Mouse (Mus musculus) midbrain, postnatal 0 days (tissue): ENCODE data around the gene Gzmd. TPM values are rescaled to one million over a fixed set of nuclear protein-coding genes. Genes with fewer than 3 reads are reported as not detected.
"Not testable (repeated sequence)": the region's sequence is repeated elsewhere in the genome, so short reads cannot be mapped to it uniquely, and the experiment has no call there.

Experiments used
- ATAC-seq: fragments of 200-750 bp; cut with Nextera tagmentation; 2 replicates; pipeline ENCODE4 v1.8.0; 2017; ENCODE audit warnings: moderate number of reproducible peaks, mild to moderate bottlenecking, moderate TSS enrichment, moderate library complexity; ENCODE audit not compliant: low FRiP score
- DNase-seq: peaks from one replicate; pipeline ENCODE4 v3.0.0-alpha.2; 2015; ENCODE audit warnings: low spot score
- H3K27ac ChIP-seq: fragments of 300-500 bp; sonication (generic); 2 replicates; pipeline ENCODE4 v1.5.1; 2014; ENCODE audit warnings: low read depth, mild to moderate bottlenecking, low read length, mixed read lengths
- H3K27me3 ChIP-seq: fragments of 300-500 bp; sonication (generic); 2 replicates; pipeline ENCODE4 v1.6.1; 2014; ENCODE audit warnings: low read length, control low read depth, mixed read lengths; ENCODE audit not compliant: insufficient read depth
- H3K36me3 ChIP-seq: fragments of 300-500 bp; sonication (generic); 2 replicates; pipeline ENCODE4 v1.6.1; 2014; ENCODE audit warnings: low read length, control low read depth, mixed read lengths; ENCODE audit not compliant: insufficient read depth
- H3K4me1 ChIP-seq: fragments of 300-500 bp; sonication (generic); 2 replicates; pipeline ENCODE4 v1.6.1; 2014; ENCODE audit warnings: mild to moderate bottlenecking, control low read depth, antibody characterized with exemption, low read length, mixed read lengths; ENCODE audit not compliant: insufficient read depth
- H3K4me2 ChIP-seq: fragments of 300-500 bp; sonication (generic); 2 replicates; pipeline ENCODE4 v1.6.1; 2014; ENCODE audit warnings: low read depth, mild to moderate bottlenecking, low read length, mixed read lengths; ENCODE audit not compliant: poor library complexity, severe bottlenecking
- H3K4me3 ChIP-seq: fragments of 300-500 bp; sonication (generic); 2 replicates; pipeline ENCODE4 v1.5.1; 2014; ENCODE audit warnings: low read depth, mild to moderate bottlenecking, low read length, moderate library complexity
- H3K9ac ChIP-seq: fragments of 300-500 bp; sonication (generic); replicated peaks from 2 replicates; pipeline ENCODE4 v1.6.1; 2014; ENCODE audit warnings: mild to moderate bottlenecking, low read length, moderate library complexity, mixed read lengths; ENCODE audit not compliant: poor library complexity, severe bottlenecking
- H3K9me3 ChIP-seq: fragments of 300-500 bp; sonication (generic); 2 replicates; pipeline ENCODE4 v1.6.1; 2016; ENCODE audit warnings: low read length, control low read depth
- CTCF ChIP-seq: IDR thresholded peaks from 2 replicates; pipeline ENCODE4 v1.5.1; 2016; ENCODE audit warnings: antibody characterized with exemption, mild to moderate bottlenecking
- WGBS: fragments of 180-500 bp; shearing (Covaris S2); extraction: QIAGEN DNeasy Blood & Tissue Kit; methylation state at CpG from one replicate; pipeline ENCODE4 v1.1.7; 2014; 5-methylcytosine and 5-hydroxymethylcytosine counted together
- polyA plus RNA-seq: library from polyadenylated mRNA; unstranded; fragments of >200 nt; fragmentation: Nextera tagmentation; extraction: Ambion mirVana; gene quantifications from 2 replicates; pipeline ENCODE4 v1.2.1, GENCODE M21; 2015
- total RNA-seq: library from RNA; depleted of rRNA; stranded (reverse); fragments of >200 nt; gene quantifications from 2 replicates; pipeline ENCODE4 v1.2.3, GENCODE M21; 2014

Gene Gzmd
- total and polyA plus RNA-seq, 2 experiments from 2014 or later = not detected

DNA sequence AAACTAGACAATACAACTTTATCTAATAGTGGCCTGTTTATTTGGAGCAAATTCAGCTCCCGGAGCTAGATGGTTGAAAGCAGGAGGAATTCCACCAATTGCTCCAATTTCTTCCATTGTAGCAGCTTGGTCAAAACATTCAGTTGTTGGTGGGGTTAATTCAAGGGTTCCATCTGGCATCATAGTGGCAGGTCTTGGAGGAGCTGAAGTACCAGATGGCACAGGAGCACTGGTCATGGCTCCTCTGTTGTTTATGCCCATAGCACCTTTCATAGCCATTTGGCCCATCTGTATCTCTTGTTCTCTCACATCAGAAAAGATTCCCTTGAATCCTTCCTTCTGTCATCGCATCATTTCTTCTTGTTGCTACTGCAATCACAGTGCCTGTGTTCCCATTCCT, 29.7 kb upstream of the Gzmd start:
- Histone ChIP-seq H3K4me2 (no peak overlapping the region), H3K9ac (no peak overlapping the region), H3K4me1 (no peaks in the 10 kb centered on the region), H3K36me3 (no peaks in the 10 kb centered on the region), H3K9me3 (no peaks in the 10 kb centered on the region), H3K27me3 (no peaks in the 10 kb centered on the region), H3K4me3 (no peak overlapping the region), H3K27ac (no peak overlapping the region)
- no peak for TF ChIP-seq CTCF
- 96% methylated on average over 2 of the region's 2 CpGs for WGBS
- no peak for DNase-seq
- no peak for ATAC-seq

DNA sequence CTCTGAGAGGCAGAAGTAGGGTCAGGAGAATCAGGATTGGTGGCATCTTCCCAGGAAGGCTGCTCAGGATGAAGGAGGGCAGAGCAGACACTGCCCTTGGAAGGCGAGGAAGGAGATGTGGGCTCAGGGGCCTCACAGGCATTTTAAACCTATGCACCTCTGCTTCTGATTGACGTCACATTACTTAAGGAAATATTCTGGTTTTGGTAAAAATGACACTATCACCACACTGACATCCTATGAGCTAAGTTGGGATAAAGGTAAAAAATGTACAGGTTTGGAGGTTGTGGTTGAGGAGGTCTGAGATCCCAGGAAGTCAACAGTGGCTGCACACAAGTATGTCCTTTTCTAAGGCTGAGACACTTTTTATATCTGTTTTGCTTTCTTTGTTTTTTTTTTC, 27.1 kb upstream of the Gzmd start, which contains the start of gene Gzmg:
Gzmg (minus strand) TSS at position 101 of the 400 bp plus-strand sequence.
- DNase-seq, H3K27ac ChIP-seq, H3K9me3 ChIP-seq, H3K9ac ChIP-seq, H3K4me3 ChIP-seq, H3K36me3 ChIP-seq, ATAC-seq, H3K27me3 ChIP-seq, H3K4me2 ChIP-seq, H3K4me1 ChIP-seq: not testable (repeated sequence)
- WGBS = 94% methylated on average over 2 of the region's 2 CpGs

GRCm38 (mm10) chr14:56155340-56155739, 22.9 kb upstream of the Gzmd start:
- Histone ChIP-seq H3K9me3 (no peaks in the 10 kb centered on the region), H3K27me3 (no peaks in the 10 kb centered on the region), H3K4me1 (no peaks in the 10 kb centered on the region), H3K4me3 (no peak overlapping the region), H3K9ac (no peak overlapping the region), H3K27ac (no peak overlapping the region), H3K4me2 (no peak overlapping the region), H3K36me3 (no peaks in the 10 kb centered on the region)
- WGBS = 71% methylated on average over 2 of the region's 2 CpGs
- TF ChIP-seq CTCF = no peak
- ATAC-seq (no peak), DNase-seq (no peak)

DNA sequence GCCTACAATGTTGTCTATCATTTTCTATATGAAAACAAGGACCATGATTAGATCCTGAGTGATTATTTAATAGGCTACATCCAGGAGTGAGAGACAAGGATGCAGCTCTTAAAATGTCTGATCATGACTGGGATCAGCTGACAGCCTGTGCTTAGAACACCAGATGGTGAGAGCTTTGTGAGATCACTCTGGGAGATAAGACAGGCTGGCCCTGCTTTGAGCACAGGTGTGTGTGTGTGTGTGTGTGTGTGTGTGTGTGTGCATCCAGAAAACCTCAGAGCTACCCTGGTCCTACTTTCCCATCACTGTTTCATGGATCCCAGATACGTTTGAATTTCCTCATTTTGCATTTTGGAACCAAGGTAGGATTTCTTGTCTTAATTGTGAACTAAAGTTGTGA, 1.3 kb upstream of the Gzmd start:
- not testable (repeated sequence) for H3K4me2 ChIP-seq, ATAC-seq, H3K27me3 ChIP-seq, H3K36me3 ChIP-seq, H3K9ac ChIP-seq, H3K4me1 ChIP-seq, H3K9me3 ChIP-seq, H3K4me3 ChIP-seq, H3K27ac ChIP-seq
- WGBS = 77% methylated on average over 1 of the region's 1 CpGs
- peak; percentile 3 for DNase-seq

- Histone ChIP-seq H3K27me3 (no peaks in the 10 kb centered on the region), H3K4me2 (no peak overlapping the region), H3K4me3 (no peak overlapping the region), H3K27ac (no peak overlapping the region), H3K36me3 (no peaks in the 10 kb centered on the region), H3K9ac (no peak overlapping the region), H3K9me3 (no peaks in the 10 kb centered on the region), H3K4me1 (no peaks in the 10 kb centered on the region)
- 45% methylated on average over 3 of the region's 3 CpGs for WGBS
- ATAC-seq = no peak
- no peak for DNase-seq
- peak; percentile 6; the same call in 1 of the 2 replicates for TF ChIP-seq CTCF
Measured at GRCm38 (mm10) chr14:56128341-56128740, 4.1 kb downstream of the Gzmd start.

GRCm38 (mm10) chr14:56123516-56123915, 8.9 kb downstream of the Gzmd start:
- Histone ChIP-seq H3K9me3 (no peaks in the 10 kb centered on the region), H3K4me3 (no peak overlapping the region), H3K9ac (no peak overlapping the region), H3K4me1 (no peaks in the 10 kb centered on the region), H3K4me2 (no peak overlapping the region), H3K27me3 (no peaks in the 10 kb centered on the region), H3K36me3 (no peaks in the 10 kb centered on the region), H3K27ac (no peak overlapping the region)
- TF ChIP-seq CTCF = no peak
- 90% methylated on average over 3 of the region's 3 CpGs for WGBS
- no peak for DNase-seq
- ATAC-seq = no peak
